Mouse (Mus musculus) cerebellum, adult (tissue): Measurements from ENCODE around the gene Slco6d1.
"Not testable (repeated sequence)": the region's sequence is repeated elsewhere in the genome, so short reads cannot be mapped to it uniquely, and the experiment has no call there.

Source experiments
- ATAC-seq: cut with Nextera tagmentation; 2 replicates; pipeline ENCODE4 v1.9.2; 2017; ENCODE audit warnings: mild to moderate bottlenecking, moderate library complexity, mixed read lengths; ENCODE audit not compliant: insufficient number of reproducible peaks, low FRiP score, low TSS enrichment

Gene Slco6d1

GRCm38 (mm10) chr1:98420824-98421223, at the start of gene Slco6d1:
TSS of gene Slco6d1 (plus strand) at chr1:98421124.
- ATAC-seq = no peak

- ATAC-seq = no peak
Observed at GRCm38 (mm10) chr1:98392001-98392400, 28.9 kb upstream of the Slco6d1 start.

- ATAC-seq = no peak
Observed at GRCm38 (mm10) chr1:98447929-98448328, 27.0 kb downstream of the Slco6d1 start.

- ATAC-seq = not testable (repeated sequence)
Observed at GRCm38 (mm10) chr1:98459224-98459623, 38.3 kb downstream of the Slco6d1 start.

GRCm38 (mm10) chr1:98476381-98476780, 55.5 kb downstream of the Slco6d1 start:
- not testable (repeated sequence) for ATAC-seq

- ATAC-seq = no peak
Observed at GRCm38 (mm10) chr1:98479243-98479642, 58.3 kb downstream of the Slco6d1 start.

- ATAC-seq = no peak
Observed at GRCm38 (mm10) chr1:98505982-98506381, 85.1 kb downstream of the Slco6d1 start.

GRCm38 (mm10) chr1:98522977-98523376, 102.1 kb downstream of the Slco6d1 start:
- no peak for ATAC-seq

GRCm38 (mm10) chr1:98523537-98523936, 102.6 kb downstream of the Slco6d1 start:
- ATAC-seq = no peak

GRCm38 (mm10) chr1:98528368-98528767, 107.4 kb downstream of the Slco6d1 start:
- ATAC-seq = not testable (repeated sequence)

- no peak for ATAC-seq
Observed at GRCm38 (mm10) chr1:98545372-98545771, 124.4 kb downstream of the Slco6d1 start.

GRCm38 (mm10) chr1:98554388-98554787, 133.5 kb downstream of the Slco6d1 start:
- no peak for ATAC-seq

GRCm38 (mm10) chr1:98565701-98566100, 144.8 kb downstream of the Slco6d1 start:
- ATAC-seq = no peak
